Mouse (Mus musculus): ENCODE data around the gene Mfap5.

DNA sequence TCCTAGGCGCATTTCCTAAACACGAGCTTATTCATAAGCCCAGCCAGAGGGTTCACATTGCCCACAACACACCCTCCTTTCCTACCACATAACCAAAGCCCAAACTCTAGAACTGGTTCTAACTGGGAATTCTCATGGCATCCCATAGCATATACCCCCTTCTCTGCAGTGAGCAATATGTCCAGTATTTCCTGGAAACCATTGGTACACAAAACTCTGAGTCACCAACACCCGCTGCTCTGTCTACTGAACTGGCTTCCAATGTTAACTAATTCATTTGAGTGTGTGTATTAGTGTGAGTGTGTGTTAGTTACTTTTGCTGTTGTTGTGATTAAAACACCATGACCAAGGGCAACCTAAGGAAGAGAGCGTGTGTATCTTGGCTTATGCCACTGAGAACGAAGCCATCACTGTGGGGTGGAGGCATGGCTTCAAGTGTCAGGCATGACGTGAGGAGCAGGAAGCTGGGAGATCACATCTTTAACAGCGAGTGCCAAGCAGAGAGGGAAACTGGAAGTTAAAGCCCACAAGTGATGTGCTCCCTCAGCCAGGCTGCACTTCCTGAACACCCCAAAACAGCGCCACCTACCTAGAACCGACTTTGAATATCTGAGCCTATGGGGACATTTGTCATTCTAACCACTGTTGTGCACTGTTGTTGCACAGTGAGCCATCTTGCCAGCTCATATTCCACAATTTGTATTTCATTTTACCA is 59.6 kb downstream of the Mfap5 start:
- no peak for TF ChIP-seq CTCF (IDR thresholded peaks at IDR 0.05; ENCODE audit: insufficient read depth, low read depth, low read length)
- no peak for TF ChIP-seq POLR2A (IDR thresholded peaks at IDR 0.05; ENCODE audit: insufficient read depth, low read depth, low read length)

Measured in olfactory bulb, adult 2 months (tissue).